Mouse (Mus musculus): ENCODE measurements at regions not wholly inside any gene's neighbourhood (a gene's known extent, or its start where the extent isn't known, plus 50 kb on each side); places are given as distances from the start of the nearest gene placed in this dataset.

- H3K4me1 ChIP-seq (replicated peaks) = peaks cover 35% of the 10 kb centered on the region
- peak overlapping the region; percentile 60 for H3K27ac ChIP-seq (ENCODE audit: poor library complexity, severe bottlenecking)
- H3K27me3 ChIP-seq (replicated peaks) = peaks cover 65% of the 10 kb centered on the region
- no peak overlapping the region for H3K4me3 ChIP-seq
- no peaks in the 10 kb centered on the region for H3K36me3 ChIP-seq
- no peaks in the 10 kb centered on the region for H3K9me3 ChIP-seq (replicated peaks)
- H3K9ac ChIP-seq = no peak overlapping the region
- 60% methylated on average over 9 of the region's 9 CpGs for WGBS
- peak overlapping the region; percentile 51 for H3K4me2 ChIP-seq
- no peak for ATAC-seq (ENCODE audit: insufficient number of reproducible peaks, low FRiP score)
These were observed 276.3 kb downstream of the Rybp start for GRCm38 (mm10) chr6:100010954-100011481.

DNA sequence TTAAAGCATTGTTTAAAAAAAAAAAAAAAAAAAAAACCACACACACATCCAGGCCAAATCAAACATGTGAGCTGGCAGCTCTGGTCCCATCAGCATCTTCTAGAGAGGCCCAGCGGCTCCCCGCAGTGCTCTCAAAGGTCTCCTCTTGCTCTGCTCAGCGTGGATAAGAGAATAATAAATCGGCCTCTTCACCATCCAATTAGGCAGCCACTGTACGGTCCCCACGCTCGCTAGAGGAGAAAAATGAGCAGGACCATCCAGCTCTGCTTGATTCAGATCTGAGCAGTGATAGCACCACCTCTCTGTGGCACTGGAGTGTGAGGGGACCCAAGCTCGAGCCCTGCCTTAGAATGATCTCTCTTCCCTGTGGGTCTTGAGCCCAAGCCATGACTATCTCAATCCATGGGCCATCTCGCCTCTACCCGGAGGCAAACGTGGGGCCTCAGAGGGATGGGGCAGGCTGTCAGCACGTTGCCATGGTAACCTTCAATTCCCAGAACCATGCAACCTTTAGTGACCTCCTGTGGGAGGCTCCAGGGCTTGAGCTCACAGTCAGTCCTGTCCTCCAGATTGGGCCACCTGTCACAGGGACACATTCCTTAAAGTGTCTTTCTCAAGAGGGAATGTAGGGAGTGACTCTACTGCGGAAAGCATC, 273.6 kb upstream of the Prok2 start:
- 0 out of 2 replicates have a peak, but pooled peaks cover 15% of the 10 kb centered on the region for H3K4me1 ChIP-seq (replicated peaks)

GRCm38 (mm10) chr6:99995970-99996956, 270.1 kb upstream of the Prok2 start:
- H3K9ac ChIP-seq = no peak overlapping the region
- H3K27me3 ChIP-seq (replicated peaks) = peaks cover 58% of the 10 kb centered on the region
- 57% methylated on average over 15 of the region's 15 CpGs for WGBS
- no peak for ATAC-seq (ENCODE audit: insufficient number of reproducible peaks, low FRiP score)
- H3K4me2 ChIP-seq = no peak overlapping the region
- H3K4me3 ChIP-seq = no peak overlapping the region
- no peaks in the 10 kb centered on the region for H3K36me3 ChIP-seq
- no peaks in the 10 kb centered on the region for H3K9me3 ChIP-seq (replicated peaks)
- H3K27ac ChIP-seq (ENCODE audit: poor library complexity, severe bottlenecking) = no peak overlapping the region
- peaks cover 45% of the 10 kb centered on the region for H3K4me1 ChIP-seq (replicated peaks)

More for the DNA sequence above, 273.6 kb upstream of the Prok2 start:
- H3K27me3 ChIP-seq (replicated peaks) = peaks cover 91% of the 10 kb centered on the region
- no peak overlapping the region for H3K27ac ChIP-seq (ENCODE audit: poor library complexity, severe bottlenecking)
- H3K4me3 ChIP-seq = no peak overlapping the region
- WGBS = 55% methylated on average over 13 of the region's 13 CpGs
- no peaks in the 10 kb centered on the region for H3K9me3 ChIP-seq (replicated peaks)
- H3K4me2 ChIP-seq = no peak overlapping the region
- H3K9ac ChIP-seq = no peak overlapping the region
- H3K36me3 ChIP-seq = no peaks in the 10 kb centered on the region
- ATAC-seq (ENCODE audit: insufficient number of reproducible peaks, low FRiP score) = no peak

- no peak for ATAC-seq (ENCODE audit: insufficient number of reproducible peaks, low FRiP score)
- Histone ChIP-seq H3K9me3 (replicated peaks) (no peaks in the 10 kb centered on the region), H3K36me3 (no peaks in the 10 kb centered on the region), H3K4me1 (replicated peaks) (peaks cover 49% of the 10 kb centered on the region), H3K27me3 (replicated peaks) (peaks cover 38% of the 10 kb centered on the region), H3K4me2 (no peak overlapping the region), H3K27ac (ENCODE audit: poor library complexity, severe bottlenecking) (no peak overlapping the region), H3K4me3 (no peak overlapping the region), H3K9ac (no peak overlapping the region)
- WGBS = 21% methylated on average over 3 of the region's 3 CpGs
These were observed 267.8 kb upstream of the Prok2 start for GRCm38 (mm10) chr6:99994026-99994425.

DNA sequence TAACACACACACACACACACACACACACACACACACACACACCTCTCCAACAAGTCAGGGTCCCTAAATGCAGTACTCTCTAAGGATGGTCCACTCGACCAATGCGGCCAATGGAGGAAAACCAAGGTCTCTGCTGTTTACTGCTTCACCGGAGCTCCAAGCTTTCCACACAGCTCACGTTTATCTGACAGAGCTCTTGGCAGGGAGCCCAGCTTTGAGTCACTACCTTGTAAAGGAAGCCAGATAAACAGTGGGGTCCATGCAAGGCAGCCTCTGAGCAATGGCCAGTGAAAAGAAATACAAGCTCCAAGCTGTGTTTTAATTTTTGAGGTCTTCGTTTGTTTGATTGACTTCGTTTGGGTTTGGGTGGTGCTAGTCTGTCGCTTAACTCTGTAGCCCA, 264.9 kb upstream of the Prok2 start:
- Histone ChIP-seq H3K9ac (no peak overlapping the region), H3K27me3 (replicated peaks) (peaks cover 36% of the 10 kb centered on the region), H3K4me2 (peak overlapping the region; percentile 24), H3K4me3 (no peak overlapping the region), H3K4me1 (replicated peaks) (peaks cover 48% of the 10 kb centered on the region), H3K36me3 (no peaks in the 10 kb centered on the region), H3K9me3 (replicated peaks) (no peaks in the 10 kb centered on the region), H3K27ac (ENCODE audit: poor library complexity, severe bottlenecking) (peak overlapping the region; percentile 91)
- peak; percentile 88 for ATAC-seq (ENCODE audit: insufficient number of reproducible peaks, low FRiP score)
- WGBS = 17% methylated on average over 7 of the region's 7 CpGs

DNA sequence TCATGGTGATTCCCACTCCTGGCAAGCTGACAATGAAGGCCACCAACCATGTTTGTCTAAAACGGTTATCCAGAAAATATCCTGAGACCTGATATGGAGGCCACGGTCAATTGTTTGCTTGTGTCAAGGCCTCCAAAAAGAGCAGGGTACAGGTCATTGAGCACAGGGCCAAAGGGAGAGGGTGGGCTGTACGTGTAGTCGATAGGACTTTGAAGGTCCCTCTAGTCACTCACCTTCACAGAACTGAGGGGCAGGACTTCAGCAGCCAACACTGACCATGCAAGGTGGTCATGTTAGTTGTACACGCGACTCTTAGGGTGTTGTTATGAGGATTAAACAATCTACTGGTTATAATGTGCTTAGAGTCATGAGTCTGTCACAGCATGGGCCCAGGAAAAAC, 264.4 kb upstream of the Prok2 start:
- no peaks in the 10 kb centered on the region for H3K36me3 ChIP-seq
- H3K4me3 ChIP-seq = no peak overlapping the region
- no peaks in the 10 kb centered on the region for H3K9me3 ChIP-seq (replicated peaks)
- no peak overlapping the region for H3K9ac ChIP-seq
- H3K27me3 ChIP-seq (replicated peaks) = peaks cover 36% of the 10 kb centered on the region
- WGBS = 68% methylated on average over 6 of the region's 6 CpGs
- peaks cover 52% of the 10 kb centered on the region for H3K4me1 ChIP-seq (replicated peaks)
- H3K4me2 ChIP-seq = 0 out of 2 replicates have a peak overlapping the region, but pooled peaks have one; percentile 10
- H3K27ac ChIP-seq (ENCODE audit: poor library complexity, severe bottlenecking) = peak overlapping the region; percentile 78
- ATAC-seq (ENCODE audit: insufficient number of reproducible peaks, low FRiP score) = no peak

- no peaks in the 10 kb centered on the region for H3K36me3 ChIP-seq
- peaks cover 68% of the 10 kb centered on the region for H3K27me3 ChIP-seq (replicated peaks)
- no peak overlapping the region for H3K9ac ChIP-seq
- H3K9me3 ChIP-seq (replicated peaks) = no peaks in the 10 kb centered on the region
- H3K27ac ChIP-seq (ENCODE audit: poor library complexity, severe bottlenecking) = no peak overlapping the region
- WGBS = 33% methylated on average over 3 of the region's 3 CpGs
- H3K4me1 ChIP-seq (replicated peaks) = peaks cover 39% of the 10 kb centered on the region
- H3K4me2 ChIP-seq = no peak overlapping the region
- H3K4me3 ChIP-seq = no peak overlapping the region
- ATAC-seq (ENCODE audit: insufficient number of reproducible peaks, low FRiP score) = no peak
These were observed 260.3 kb upstream of the Prok2 start for GRCm38 (mm10) chr6:99986449-99986848.

DNA sequence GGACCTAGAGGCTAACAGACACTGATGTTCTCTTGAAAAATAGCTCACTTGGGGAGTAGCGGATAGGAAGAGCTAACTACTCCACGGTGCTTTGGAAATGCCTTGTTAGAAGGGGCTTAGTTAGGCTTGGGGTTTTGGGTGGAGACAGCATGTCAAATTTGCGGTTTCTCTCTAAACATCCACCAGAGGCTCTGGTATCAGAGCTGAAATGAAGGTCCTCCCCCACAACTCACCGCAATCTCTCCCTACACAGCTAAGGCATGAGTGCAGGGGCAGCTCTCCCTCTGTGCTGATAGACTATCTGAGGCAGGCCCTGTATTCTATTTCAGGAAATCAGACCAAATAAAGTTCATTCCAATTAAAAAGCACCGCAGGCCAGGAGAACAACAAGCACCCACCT, 259.1 kb upstream of the Prok2 start:
- no peak overlapping the region; the same call in 1 of the 2 replicates for H3K9ac ChIP-seq
- no peak overlapping the region for H3K27ac ChIP-seq (ENCODE audit: poor library complexity, severe bottlenecking)
- H3K4me1 ChIP-seq (replicated peaks) = peaks cover 29% of the 10 kb centered on the region
- ATAC-seq (ENCODE audit: insufficient number of reproducible peaks, low FRiP score) = no peak
- no peak overlapping the region for H3K4me3 ChIP-seq
- H3K27me3 ChIP-seq (replicated peaks) = peaks cover 72% of the 10 kb centered on the region
- no peaks in the 10 kb centered on the region for H3K9me3 ChIP-seq (replicated peaks)
- no peaks in the 10 kb centered on the region for H3K36me3 ChIP-seq
- WGBS = 17% methylated on average over 5 of the region's 5 CpGs
- H3K4me2 ChIP-seq = peak overlapping the region; percentile 39

GRCm38 (mm10) chr6:99984856-99985224, 258.6 kb upstream of the Prok2 start:
- H3K4me2 ChIP-seq = peak overlapping the region; percentile 39
- no peak for ATAC-seq (ENCODE audit: insufficient number of reproducible peaks, low FRiP score)
- no peak overlapping the region for H3K9ac ChIP-seq
- H3K9me3 ChIP-seq (replicated peaks) = no peaks in the 10 kb centered on the region
- H3K27ac ChIP-seq (ENCODE audit: poor library complexity, severe bottlenecking) = no peak overlapping the region
- H3K27me3 ChIP-seq (replicated peaks) = peaks cover 76% of the 10 kb centered on the region
- H3K4me3 ChIP-seq = no peak overlapping the region
- 14% methylated on average over 10 of the region's 10 CpGs for WGBS
- H3K36me3 ChIP-seq = no peaks in the 10 kb centered on the region
- peaks cover 26% of the 10 kb centered on the region for H3K4me1 ChIP-seq (replicated peaks)

GRCm38 (mm10) chr6:99984057-99984855, 258.1 kb upstream of the Prok2 start:
- Histone ChIP-seq H3K27ac (ENCODE audit: poor library complexity, severe bottlenecking) (no peak overlapping the region), H3K27me3 (replicated peaks) (peaks cover 81% of the 10 kb centered on the region), H3K4me3 (no peak overlapping the region), H3K36me3 (no peaks in the 10 kb centered on the region), H3K9me3 (replicated peaks) (no peaks in the 10 kb centered on the region), H3K9ac (no peak overlapping the region), H3K4me1 (replicated peaks) (peaks cover 26% of the 10 kb centered on the region), H3K4me2 (peak overlapping the region; percentile 39; the same call in 1 of the 2 replicates)
- 13% methylated on average over 7 of the region's 7 CpGs for WGBS
- ATAC-seq (ENCODE audit: insufficient number of reproducible peaks, low FRiP score) = no peak

Data from heart, embryonic 12.5 days (tissue).